Mouse (Mus musculus) thymus, postnatal 10 days (tissue): ENCODE results near the gene Vmn1r228.

ENCODE experiments used
- DNase-seq, 2 experiments: peaks; one replicate each; pipeline ENCODE4 v3.0.0; 2021; ENCODE audit warnings: low spot score in 2 of 2

Vmn1r228 gene

GRCm38 (mm10) chr17:20786057-20786456 lies at the start of gene Vmn1r228:
TSS of gene Vmn1r228 (minus strand) at chr17:20786157.
- no peak for DNase-seq

GRCm38 (mm10) chr17:20811255-20811654 lies 25.3 kb upstream of the Vmn1r228 start, which contains the start of gene Vmn1r229:
TSS of gene Vmn1r229 (plus strand) at chr17:20811555.
- DNase-seq = no peak

DNA sequence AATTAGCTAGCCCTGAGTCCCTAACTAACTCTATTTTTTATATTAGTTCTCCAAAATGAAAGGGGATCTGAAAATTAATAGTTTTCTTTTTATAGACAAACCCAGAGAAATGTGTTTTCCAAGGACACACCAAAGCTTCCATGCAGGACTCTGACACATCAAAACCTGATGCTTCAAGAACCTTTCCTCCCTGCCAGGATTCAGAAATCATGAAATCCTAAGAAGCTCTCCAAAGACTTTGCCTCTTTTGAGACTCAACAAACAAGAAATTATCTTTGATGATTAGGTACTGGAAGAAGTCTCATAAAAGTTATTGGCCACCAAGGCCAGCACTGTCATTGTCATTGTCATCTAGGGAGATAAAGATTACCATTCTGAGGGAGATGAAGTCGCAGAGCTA lies 56.4 kb downstream of the Vmn1r228 start, which contains the start of gene Vmn1r227:
Vmn1r227 (plus strand) TSS at position 301 of the 400 bp plus-strand sequence.
- DNase-seq = no peak
